Mouse (Mus musculus) ES-E14 (cell line): Measurements from ENCODE around the gene Ddx5.

Experiments used
- CHD2 ChIP-seq: IDR thresholded peaks from 2 replicates; pipeline ENCODE4 v1.6.1; 2014; ENCODE audit warnings: mild to moderate bottlenecking, low read depth, low read length, inconsistent platforms
- MAFK ChIP-seq: IDR thresholded peaks from 2 replicates; pipeline ENCODE4 v1.6.1; 2014; ENCODE audit warnings: mild to moderate bottlenecking, low read depth, low read length, inconsistent platforms; ENCODE audit not compliant: insufficient read depth
- ZC3H11A ChIP-seq: IDR thresholded peaks from 2 replicates; pipeline ENCODE4 v1.6.1; 2012; ENCODE audit warnings: low read depth, mild to moderate bottlenecking, inconsistent platforms, low read length, borderline replicate concordance

DNA sequence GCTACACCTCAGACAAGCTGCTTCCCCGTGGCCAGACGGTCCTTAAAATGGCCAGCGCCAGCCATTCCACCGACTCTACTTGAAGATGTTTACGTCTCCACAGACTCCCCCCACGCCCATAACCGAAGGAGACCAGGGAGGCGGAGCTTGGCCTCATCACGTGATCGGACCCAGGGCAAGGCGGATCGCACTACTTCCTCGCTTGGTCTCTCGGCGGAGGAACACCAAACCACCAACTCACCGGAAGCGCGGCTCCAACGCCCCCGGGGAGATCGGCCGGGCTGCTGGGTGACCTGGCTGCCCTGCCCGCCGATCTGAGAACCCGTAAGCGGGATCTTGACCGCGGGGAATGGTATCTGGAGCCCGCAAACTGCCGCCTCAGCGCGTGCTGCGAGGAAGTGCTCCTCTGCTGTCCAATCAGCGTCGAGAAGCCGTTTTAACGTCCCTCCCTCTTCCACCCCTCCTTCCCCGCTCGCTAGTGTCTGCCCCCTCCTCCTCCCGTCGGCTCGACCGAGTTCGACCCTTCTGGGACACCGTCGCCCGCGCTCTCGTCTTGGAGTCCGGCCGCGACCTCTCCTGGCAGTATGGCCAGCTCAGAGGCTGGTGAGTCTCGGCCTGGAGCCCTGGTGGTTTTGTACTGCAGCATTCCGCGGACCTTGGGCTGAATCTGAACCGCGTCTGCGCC, at the start of gene Ddx5, which contains the start of gene Cep95:
- TF ChIP-seq MAFK (peak; percentile 68), ZC3H11A (no peak), CHD2 (no peak)
